Mouse (Mus musculus) neutrophil, adult 83 days (primary cell): Measurements from ENCODE around the gene Thumpd1. TPM values are rescaled to one million over a fixed set of nuclear protein-coding genes. Genes with fewer than 3 reads are reported as not detected.

Experiments
- total RNA-seq, 2 experiments: library from RNA; stranded (reverse); gene quantifications; one replicate each; pipeline ENCODE4 v1.2.4; 2023

The Thumpd1 gene
- total RNA-seq, result 10 to 100 TPM; 12.9 to 13.0 TPM

GRCm38 (mm10) chr7:119720253-119720946, at the start of gene Thumpd1:
Thumpd1 (minus strand) TSS chr7:119720798.

GRCm38 (mm10) chr7:119760527-119760951, 39.9 kb upstream of the Thumpd1 start, which contains the start of gene Acsm3:
Acsm3 (plus strand) TSS chr7:119760923.

GRCm38 (mm10) chr7:119689726-119690125, 30.9 kb downstream of the Thumpd1 start, which contains the start of gene Acsm4:
Acsm4 (plus strand) TSS chr7:119690026.

Other genes with a start within 250 kb of the Thumpd1 start
- gene Umod, start 241.5 kb downstream of the Thumpd1 start, total RNA-seq, result not detected
- gene Acsm5, start 201.3 kb downstream of the Thumpd1 start, total RNA-seq, result not detected
- not detected for gene Pdilt, start 197.3 kb downstream of the Thumpd1 start, total RNA-seq
- gene Acsm2, start 166.5 kb downstream of the Thumpd1 start, total RNA-seq, result not detected
- gene Acsm1, start 113.8 kb downstream of the Thumpd1 start, total RNA-seq, result not detected
- gene Acsm4, start 30.8 kb downstream of the Thumpd1 start, total RNA-seq, result not detected
- gene Acsm3, start 40.1 kb upstream of the Thumpd1 start, total RNA-seq, result not detected
- gene Rexo5, start 73.2 kb upstream of the Thumpd1 start, total RNA-seq, result 10 to 100 TPM; 13.6 to 19.8 TPM
- gene Eri2, start 73.3 kb upstream of the Thumpd1 start, total RNA-seq, result 1 to 10 TPM; 5.2 to 5.7 TPM
- gene Lyrm1, start 175.1 kb upstream of the Thumpd1 start, total RNA-seq, result 1 to 10 TPM; 4.2 to 5.5 TPM
- 10 to 100 TPM; 20.1 to 24.4 TPM for gene Dcun1d3, start 175.5 kb upstream of the Thumpd1 start, total RNA-seq